Mouse (Mus musculus) bone marrow, adult 2 months (tissue): ENCODE data around the gene Camta1.

Source experiments
- CTCF ChIP-seq: fragments of 200-500 bp; IDR thresholded peaks from 2 replicates; pipeline ENCODE4 v1.5.1; 2011; ENCODE audit warnings: low read length, control low read depth; ENCODE audit not compliant: control insufficient read depth, insufficient read depth
- POLR2A ChIP-seq: fragments of 200-500 bp; IDR thresholded peaks from 2 replicates; pipeline ENCODE4 v1.6.1; 2011; ENCODE audit warnings: low read depth, mild to moderate bottlenecking, control low read depth, low read length, borderline replicate concordance; ENCODE audit not compliant: control insufficient read depth

- no peak for TF ChIP-seq CTCF
- TF ChIP-seq POLR2A = no peak
Measured at GRCm38 (mm10) chr4:151160932-151161331, 700.7 kb downstream of the Camta1 start.
